Mouse (Mus musculus): ENCODE measurements around the gene Stxbp6.
"Not testable (repeated sequence)": the region's sequence is repeated elsewhere in the genome, so short reads cannot be mapped to it uniquely, and the experiment has no call there.

The Stxbp6 gene

DNA sequence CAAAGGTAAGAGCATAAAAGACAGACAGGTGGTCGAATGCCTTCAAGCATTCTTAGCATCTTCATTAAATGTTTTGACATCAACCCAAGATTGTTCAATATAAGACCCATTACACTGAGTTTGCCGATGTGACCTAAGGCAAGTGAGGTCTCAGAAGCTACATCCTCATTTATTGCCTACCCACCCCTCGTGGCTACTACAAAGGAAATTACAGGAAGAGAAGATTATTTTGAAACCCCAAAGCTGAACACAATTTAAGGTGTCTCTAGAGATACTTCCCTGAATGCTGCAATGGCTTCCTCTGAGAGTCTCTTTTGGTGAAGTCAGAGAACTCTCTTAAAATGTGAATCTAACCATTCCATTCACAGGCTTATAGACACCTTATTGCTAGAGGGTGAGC is 16.5 kb downstream of the Stxbp6 start:
- DNase-seq (ENCODE audit: extremely low read depth, insufficient read length, low spot score): no peak

DNA sequence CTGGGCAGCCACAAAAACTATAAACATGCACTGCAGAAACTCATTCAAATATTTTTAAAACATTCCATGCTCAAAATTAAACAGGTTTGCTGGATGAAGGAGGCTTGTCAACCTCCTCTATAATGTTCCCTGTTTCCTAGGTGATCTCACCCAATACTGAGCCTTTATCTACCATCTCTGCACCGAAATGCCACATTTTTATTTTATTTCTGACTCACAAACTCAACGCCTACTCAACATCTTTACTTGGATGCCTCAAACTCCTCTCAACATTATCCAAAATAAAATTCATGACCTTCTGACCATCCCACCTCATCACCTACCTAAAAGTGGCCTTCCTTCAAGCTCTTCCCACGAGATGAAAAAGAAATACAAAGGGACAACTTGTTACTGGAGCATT is 18.1 kb downstream of the Stxbp6 start:
- DNase-seq (ENCODE audit: extremely low read depth, insufficient read length, low spot score): no peak

DNA sequence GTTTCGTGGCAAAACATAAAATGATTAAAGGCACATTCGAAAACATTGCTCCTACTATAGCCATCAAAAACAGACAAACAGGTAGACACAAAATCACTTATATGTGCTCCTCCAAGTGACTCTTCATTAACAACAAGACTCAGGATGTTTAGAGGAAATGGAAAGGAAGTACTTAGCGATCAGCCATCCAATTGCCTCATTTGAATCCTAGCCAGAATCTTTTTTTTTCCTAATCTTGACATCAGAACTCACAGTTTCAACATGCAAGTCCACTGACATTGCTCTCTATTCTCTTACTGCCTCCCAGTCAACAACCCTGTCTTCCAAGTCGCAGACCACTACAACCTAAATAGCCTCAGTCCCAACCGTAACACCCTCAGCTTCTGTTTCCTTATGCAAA is 21.2 kb downstream of the Stxbp6 start:
- no peak for DNase-seq (ENCODE audit: extremely low read depth, insufficient read length, low spot score)

DNA sequence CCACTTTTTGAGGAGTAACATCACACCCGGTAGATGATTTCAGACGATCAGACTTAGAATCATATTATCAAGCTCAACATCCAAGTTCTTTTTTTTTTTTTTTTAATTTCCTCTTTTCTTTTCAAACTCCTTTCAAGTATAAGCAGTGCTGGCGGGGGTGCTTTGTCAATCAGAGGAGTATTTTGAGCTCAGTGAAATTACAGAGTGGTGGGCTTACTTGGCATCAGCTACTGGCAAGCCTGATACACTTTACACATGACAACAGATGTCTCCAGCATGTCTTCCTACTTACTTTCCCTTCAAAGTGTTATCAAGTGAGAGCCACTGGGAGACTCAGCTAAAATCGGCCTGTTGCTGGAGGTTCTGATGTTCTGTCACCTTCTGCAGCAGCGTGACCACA is 21.6 kb downstream of the Stxbp6 start:
- no peak for DNase-seq (ENCODE audit: extremely low read depth, insufficient read length, low spot score)

DNA sequence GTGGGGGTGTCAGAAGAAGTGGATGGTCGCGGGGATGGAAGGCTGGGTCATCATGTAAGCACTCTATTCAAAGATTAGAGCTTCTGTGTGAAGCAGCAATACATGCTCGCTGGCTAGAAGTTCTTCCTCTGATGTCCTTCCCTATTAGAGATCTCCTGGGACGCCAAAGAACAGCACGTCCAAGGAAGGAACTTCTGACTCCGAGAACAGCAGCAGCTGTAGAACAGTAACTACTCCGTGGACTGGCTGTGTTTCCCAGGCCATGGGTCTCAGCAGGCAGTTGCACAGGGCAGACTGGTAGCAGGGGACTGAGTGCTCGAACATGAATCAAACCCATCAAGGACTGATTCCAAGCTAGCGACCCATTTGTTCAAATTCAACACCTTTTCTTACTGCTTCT is 24.6 kb downstream of the Stxbp6 start:
- DNase-seq (ENCODE audit: extremely low read depth, insufficient read length, low spot score): no peak

DNA sequence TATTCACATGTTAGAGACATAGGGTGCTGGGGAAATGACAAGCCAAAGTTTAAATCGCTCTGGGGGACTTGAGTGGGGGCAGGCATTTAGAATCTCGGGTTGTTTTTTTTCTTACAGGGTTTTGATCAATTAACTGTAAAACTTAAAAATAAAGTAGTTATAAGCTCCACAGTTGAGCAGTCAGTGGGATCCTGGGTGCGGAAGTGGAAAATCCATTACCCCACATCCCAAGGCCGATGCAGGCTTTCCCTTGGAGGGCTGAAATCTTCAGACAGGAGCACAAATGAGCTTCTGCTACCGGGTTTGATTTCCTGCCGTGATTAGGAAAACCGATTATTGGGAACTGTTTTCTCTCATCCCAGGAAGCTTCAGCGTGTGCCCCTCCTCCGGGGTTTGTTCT is 26.8 kb downstream of the Stxbp6 start:
- not testable (repeated sequence) for DNase-seq (ENCODE audit: extremely low read depth, insufficient read length, low spot score)

DNA sequence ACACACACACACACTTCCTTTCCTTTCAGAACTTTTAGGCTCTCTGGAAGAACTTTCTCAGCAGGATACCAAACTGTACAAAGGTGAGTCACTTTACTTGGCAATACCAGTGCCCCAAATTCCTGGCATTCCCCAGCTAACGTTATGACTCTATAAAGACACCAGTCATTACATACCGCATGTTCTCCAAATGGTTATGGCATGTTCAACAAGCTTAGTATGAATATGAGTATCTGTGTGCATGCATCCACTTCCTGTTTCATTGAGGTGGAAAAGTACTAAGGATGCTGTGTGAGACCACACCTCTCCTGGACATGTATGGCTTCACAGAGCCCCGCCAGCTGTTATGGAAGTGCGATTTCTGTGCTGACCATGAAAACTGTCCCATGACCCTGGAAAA is 27.3 kb downstream of the Stxbp6 start:
- DNase-seq (ENCODE audit: extremely low read depth, insufficient read length, low spot score): peak; percentile 61

DNA sequence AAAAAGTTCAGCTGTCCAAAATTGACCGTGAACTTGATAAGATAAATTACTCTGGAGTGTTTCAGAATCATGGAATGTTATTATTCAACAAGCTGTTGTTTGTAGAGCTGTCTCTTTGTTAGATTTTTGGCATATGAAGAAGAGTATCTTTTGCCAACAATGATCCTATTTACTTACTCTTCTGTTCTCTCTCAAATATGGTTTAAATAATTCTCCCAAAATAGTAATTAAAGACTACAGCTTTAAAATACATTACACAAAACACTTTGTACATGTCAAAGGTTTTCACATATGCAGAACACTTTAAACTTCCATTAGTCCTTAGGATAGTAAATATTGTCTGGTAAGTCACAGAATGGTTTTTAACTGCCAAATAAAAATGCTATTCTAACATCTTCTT is 29.9 kb downstream of the Stxbp6 start:
- DNase-seq (ENCODE audit: extremely low read depth, insufficient read length, low spot score): no peak

DNA sequence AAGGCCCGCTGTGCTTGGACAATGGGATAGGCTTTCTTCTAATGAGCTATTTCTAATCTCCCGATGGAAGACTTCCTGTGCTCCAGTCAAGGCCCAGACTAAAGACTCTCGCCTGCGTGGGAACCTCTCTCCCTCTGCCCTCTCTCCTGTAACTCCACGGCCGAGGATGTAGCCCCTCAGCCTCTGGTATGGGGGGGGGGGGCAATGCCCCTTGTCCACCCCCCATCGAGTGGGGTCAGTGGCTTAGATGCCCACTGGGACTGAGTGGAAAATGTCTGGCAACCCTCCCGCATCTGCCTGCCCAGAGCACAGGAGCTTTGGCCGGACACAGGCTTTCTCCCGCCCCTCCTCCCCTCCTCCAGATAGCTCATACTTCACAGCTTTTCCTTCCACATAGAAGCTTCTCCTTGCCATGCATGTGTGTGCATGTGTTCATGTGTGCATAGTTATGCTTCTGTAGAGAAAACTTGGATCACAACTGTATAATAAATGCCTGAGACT is 31.9 kb downstream of the Stxbp6 start:
- no peak for DNase-seq (ENCODE audit: extremely low read depth, insufficient read length, low spot score)

DNA sequence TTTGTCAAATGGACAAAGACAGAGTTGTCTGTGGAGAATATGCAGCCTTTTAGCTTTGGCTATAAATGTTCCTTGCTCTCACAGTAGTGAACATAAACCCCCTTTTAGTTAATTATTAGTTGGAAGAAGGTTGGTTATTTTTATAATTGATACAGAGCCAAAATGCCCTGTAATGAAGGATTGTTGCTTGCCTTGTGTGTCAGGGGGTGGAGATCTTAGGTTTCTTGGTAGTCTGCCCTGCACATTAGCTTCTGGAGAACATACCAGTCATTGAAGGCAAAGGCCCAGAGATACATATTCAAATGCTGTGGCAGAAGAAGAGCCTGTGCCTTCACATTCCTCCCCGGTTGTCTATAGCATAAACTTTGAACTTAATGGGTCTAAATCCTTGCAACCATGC is 37.0 kb downstream of the Stxbp6 start:
- no peak for DNase-seq (ENCODE audit: extremely low read depth, insufficient read length, low spot score)

DNA sequence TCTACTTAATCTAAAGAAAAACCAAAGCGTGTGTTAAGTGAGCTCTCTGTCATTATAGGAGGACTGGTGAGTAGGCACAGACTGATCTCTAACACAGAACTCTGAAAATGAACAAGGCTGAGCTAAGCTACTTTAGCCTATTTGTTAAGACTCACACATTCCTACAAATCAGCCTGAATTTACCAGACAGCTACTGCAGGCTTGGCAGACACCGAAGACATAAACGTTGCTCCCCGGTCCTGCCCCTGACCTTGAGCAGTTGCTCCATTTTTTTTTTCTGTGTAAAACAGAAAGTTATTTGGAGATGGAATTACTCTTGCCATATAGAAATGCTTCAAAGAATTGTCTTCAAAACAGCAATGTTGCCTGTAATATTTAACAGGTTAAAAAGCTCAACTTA is 37.4 kb downstream of the Stxbp6 start:
- DNase-seq (ENCODE audit: extremely low read depth, insufficient read length, low spot score): no peak

DNA sequence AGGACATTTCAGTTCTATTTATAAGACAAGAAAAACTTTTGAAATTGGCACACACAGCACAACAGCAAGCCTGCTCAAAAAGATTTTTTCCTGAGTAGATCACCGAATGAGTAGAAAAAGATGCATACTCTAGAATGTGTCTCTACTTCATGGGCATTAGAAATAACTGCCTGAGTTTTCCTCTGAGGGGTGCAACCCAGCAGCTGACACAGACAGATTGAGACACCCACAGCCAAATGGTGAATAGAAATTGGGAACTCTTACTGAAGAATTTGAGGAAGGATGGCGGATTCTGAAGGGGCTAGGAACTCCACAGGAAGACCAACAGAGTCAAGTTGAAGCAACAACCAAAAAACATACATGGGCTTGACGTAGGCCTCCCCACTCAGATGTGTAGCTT is 43.8 kb downstream of the Stxbp6 start:
- no peak for DNase-seq (ENCODE audit: extremely low read depth, insufficient read length, low spot score)

DNA sequence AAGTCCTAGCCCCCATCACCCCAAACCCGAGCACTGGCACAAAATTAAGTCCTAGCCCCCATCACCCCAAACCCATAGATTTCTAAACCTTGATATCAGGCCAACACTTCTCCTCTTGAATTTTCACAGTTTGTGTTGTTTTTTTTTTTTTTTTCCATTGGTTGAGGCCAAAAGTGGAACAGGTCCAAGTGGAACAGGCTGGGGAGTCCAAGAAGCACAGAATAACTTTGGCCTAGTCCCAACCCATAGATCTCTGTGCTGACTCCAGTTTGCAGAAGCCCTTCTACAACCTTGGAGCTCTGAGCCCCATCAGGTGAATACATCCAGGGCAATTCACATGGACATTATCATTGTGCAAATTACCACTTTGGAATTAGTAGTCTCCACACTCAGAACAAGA is 48.2 kb downstream of the Stxbp6 start:
- no peak for DNase-seq (ENCODE audit: extremely low read depth, insufficient read length, low spot score)

DNA sequence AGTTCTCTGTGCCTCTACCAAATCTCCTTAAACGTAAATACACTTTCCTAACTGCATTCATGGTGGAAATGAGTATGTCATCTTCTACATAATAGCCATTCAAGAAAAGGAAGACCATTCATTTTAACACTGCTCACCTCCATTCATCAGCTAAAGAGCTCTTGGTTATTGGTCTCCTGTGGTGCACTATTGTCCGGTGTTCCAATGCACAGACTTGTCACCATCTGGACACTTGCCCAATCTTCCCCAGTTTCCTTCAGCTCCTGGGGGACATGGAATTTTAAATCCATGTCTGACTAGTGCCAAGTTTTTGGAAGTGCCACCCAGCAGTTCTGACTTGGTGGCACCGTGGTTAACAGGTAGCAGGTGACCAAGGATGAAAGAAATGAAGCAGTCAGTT is 54.5 kb downstream of the Stxbp6 start:
- DNase-seq (ENCODE audit: extremely low read depth, insufficient read length, low spot score): no peak

DNA sequence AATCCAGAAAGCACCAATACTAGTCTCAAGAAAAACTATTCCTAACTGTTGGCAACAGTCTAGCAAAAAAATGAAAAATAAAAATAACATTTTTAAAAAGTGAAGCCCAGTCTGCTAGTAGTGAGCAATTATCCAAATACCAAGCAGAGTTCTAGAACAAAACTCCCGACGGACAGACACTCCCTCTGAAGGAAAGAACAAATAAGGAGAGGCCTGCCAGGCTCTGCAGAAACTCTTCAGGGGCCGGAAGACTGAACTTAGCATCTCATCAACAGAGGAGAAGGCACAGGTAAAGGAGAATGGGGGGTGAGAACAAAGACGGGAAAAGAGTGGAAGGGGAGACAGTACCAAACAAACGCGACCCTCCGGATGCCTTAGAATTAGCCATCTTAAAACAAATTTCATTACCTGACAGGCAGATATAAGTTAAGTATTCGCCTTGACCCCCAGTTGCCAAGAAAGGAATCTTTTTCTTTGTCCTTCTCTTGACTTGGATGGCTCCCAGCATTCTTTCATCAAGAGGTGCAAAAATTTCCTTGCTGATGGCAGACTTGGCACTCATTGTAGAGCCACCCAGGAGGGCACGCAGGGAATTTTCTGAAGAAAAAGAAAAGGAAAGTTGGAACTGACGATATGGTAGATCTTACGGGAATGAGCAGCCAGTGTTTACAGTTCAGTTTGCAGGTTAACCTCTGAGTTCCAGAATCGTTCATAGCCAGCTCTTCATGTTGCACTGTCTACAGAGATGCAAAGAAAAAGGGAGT is 55.3 kb downstream of the Stxbp6 start:
- DNase-seq (ENCODE audit: extremely low read depth, insufficient read length, low spot score): no peak

DNA sequence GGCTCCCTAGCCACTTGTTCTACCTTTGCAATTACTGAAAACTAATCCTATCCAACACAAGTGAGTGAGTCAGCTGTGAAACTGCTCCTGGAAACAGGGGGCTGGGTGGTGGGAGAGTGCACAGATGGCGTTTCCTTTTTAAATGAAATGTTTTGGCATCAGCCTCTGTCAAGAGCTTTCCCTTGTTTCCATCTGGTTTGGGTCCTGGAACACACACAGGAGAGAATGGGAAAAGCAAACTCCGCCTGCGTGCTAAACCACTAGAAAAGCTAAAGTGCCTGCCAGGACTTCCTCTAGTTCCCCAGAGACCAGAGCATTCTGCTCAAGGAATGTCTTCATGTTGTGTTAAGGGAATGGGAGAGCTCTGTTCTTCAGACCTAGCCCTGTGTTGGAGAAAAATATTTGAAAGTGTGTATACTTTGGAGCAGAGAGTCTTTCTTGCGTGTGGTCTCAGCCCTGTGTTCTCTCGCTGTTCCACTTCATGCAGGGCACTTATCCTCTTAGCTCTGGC is 61.2 kb downstream of the Stxbp6 start:
- peak; percentile 19 for DNase-seq (ENCODE audit: extremely low read depth, insufficient read length, low spot score)

DNA sequence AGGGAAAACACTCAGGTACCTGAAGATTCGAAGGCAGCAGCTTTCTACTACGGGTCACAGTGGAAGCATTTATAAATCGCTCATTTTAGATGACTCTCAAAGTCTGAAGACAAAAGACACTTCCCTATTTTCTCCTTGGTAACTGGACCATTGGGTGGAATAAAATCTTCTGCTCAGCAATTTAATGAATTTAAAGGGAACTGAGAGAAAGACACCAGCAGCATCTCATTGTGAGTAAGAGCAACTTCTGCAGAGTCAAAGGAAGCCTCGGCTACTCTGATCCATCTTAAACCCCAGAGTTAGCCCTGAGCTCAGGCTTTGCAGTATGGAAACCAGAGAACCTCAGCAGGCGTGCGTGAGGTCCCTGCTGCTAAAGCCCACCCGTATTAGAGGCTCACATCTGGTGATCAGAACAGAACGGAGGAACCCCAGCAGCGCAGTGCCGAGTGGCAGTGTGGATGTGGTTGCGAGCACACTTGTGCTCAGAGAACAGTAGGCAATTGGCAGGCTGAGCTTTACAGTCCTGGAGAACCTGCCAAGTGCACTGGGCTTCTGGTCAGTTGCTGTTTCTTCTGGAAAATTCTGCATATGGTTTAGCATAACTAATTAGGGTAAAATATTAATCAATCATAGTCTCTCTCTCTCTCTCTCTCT is 62.9 kb downstream of the Stxbp6 start:
- no peak for DNase-seq (ENCODE audit: extremely low read depth, insufficient read length, low spot score)

DNA sequence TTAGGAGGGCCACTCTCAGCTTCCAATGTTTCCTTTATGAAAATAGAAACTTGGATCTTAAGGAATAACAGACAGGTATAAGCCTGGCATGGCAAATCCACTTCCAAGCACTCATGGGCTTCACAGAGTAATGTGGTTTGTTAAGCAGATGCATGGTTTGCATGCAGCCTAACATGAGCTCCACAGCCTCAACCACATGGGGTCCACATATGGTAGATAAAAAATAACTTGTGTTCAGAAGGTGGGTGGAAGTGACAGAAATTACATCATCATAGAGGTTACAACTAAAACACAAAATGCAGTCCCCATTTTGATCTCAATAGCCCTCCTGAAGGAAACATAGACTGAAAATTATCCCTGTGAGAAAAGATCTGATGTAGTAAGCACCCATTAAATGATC is 63.5 kb downstream of the Stxbp6 start:
- no peak for DNase-seq (ENCODE audit: extremely low read depth, insufficient read length, low spot score)

DNA sequence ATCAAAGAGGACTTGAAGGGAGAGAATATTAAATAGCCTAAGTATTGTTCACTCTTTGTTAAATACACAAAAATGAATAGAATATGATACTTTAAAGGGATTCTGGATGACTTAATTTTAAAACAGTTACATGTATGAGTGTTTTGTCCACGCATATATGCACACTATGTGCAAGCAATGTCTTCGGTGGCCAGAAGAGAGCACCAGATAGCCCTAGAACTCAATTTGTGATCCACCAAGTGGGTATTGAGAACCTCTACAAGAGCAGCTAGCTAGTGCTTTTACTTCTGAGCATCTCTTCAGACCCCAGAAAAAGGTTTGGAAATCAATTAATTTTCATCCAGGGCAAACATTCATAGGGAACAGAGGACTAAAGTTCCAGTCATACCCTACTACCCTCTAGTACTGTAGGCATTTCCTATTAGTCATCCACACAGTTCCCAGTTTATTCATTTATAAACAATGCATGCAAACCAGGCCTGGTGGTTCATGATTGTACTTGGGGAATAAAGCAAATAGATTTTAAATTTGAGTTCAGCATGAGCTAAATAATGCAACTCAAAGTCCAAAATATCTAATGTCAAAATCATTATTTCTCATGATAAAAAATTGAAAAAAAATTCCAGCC is 64.4 kb downstream of the Stxbp6 start:
- DNase-seq (ENCODE audit: extremely low read depth, insufficient read length, low spot score): no peak

DNA sequence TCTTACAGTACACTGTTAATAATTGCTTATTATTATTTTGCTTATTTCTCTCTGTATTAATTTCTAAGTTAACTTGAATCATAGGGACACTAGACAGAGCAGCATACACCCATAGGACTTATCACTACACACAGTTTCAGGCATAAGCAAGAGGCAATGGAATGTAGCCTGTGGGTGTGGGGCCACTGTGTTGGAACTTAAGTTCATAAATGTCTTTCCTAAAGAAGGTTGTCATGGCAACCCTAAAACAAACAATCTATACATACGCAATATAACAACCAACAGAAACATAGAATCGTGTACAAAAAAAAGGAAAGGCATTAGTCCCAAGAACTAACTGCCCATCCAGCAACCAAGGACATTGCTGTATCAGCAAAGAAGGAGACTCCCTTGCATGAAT is 67.9 kb downstream of the Stxbp6 start:
- no peak for DNase-seq (ENCODE audit: extremely low read depth, insufficient read length, low spot score)

DNA sequence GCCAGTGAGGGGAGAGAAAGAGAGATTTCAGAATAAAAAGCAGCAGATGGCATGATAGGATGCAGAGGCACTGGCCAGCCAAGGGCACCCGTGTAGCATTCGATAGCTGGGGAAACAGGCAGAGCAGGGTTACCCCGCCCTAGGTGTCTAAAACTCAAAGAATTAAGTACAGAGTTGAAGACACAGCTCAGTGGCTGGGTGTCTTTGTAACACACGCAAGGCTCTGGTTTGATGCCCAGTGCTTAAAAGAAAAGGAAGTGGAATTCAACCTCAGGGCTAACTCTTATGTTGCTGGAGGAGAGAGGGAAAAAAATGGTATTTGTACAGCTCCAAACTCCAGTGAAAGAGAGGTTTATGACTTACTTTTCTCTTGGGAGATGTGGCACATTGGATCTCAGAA is 68.5 kb downstream of the Stxbp6 start:
- DNase-seq (ENCODE audit: extremely low read depth, insufficient read length, low spot score): no peak

DNA sequence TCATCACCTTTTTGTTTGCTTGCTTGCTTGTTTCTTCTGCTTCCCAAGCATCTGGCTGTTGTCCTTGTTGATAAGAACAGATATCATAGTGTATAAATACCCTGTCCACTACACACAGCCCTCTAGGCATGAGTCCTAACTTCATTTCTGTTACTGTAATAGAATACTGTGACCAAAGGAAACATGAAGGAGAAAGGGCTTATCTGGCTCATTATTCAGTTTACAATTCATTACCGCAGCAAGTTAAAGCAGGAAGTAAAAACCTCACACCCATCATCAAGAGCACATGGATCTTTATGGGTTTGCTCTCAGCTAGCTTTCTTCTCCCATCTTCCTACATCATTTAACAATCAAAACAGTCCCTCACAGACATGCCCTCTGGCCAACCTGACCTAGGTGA is 72.5 kb downstream of the Stxbp6 start:
- DNase-seq (ENCODE audit: extremely low read depth, insufficient read length, low spot score): no peak
